Mouse (Mus musculus): ENCODE data around the gene Gm13119. TPM values are rescaled to one million over a fixed set of nuclear protein-coding genes. Genes with fewer than 3 reads are reported as not detected.

Gene Gm13119
- polyA plus RNA-seq, 1 experiment from 2014 or later = not detected

Other genes starting within 250 kb of the Gm13119 start
- not detected in 2 replicates for gene Oog3, start 195.3 kb upstream of the Gm13119 start, polyA plus RNA-seq (2016; fragmentation: Nextera tagmentation; extraction: Ambion mirVana)
- gene Oog2, start 167.2 kb upstream of the Gm13119 start, polyA plus RNA-seq (2016; fragmentation: Nextera tagmentation; extraction: Ambion mirVana) = not detected in 2 replicates
- not detected in 2 replicates for gene C87977, start 144.6 kb upstream of the Gm13119 start, polyA plus RNA-seq (2016; fragmentation: Nextera tagmentation; extraction: Ambion mirVana)
- not detected in 2 replicates for gene Pramel5, start 77.5 kb upstream of the Gm13119 start, polyA plus RNA-seq (2016; fragmentation: Nextera tagmentation; extraction: Ambion mirVana)
- not detected in 2 replicates for gene Gm13128, start 27.7 kb upstream of the Gm13119 start, polyA plus RNA-seq (2016; fragmentation: Nextera tagmentation; extraction: Ambion mirVana)
- not detected in 2 replicates for gene Pramef20, start 20.0 kb downstream of the Gm13119 start, polyA plus RNA-seq (2016; fragmentation: Nextera tagmentation; extraction: Ambion mirVana)
- not detected in 2 replicates for gene Pramef12, start 50.5 kb downstream of the Gm13119 start, polyA plus RNA-seq (2016; fragmentation: Nextera tagmentation; extraction: Ambion mirVana)
- gene 1700012P22Rik, start 80.8 kb downstream of the Gm13119 start, polyA plus RNA-seq (2016; fragmentation: Nextera tagmentation; extraction: Ambion mirVana) = not detected in 2 replicates
- gene Gm9944, start 95.4 kb downstream of the Gm13119 start, polyA plus RNA-seq (2016; fragmentation: Nextera tagmentation; extraction: Ambion mirVana) = not detected in 2 replicates
- gene Aadacl3, start 105.8 kb downstream of the Gm13119 start, polyA plus RNA-seq (2016; fragmentation: Nextera tagmentation; extraction: Ambion mirVana) = not detected in 2 replicates
- not detected in 2 replicates for gene 9430007A20Rik, start 161.9 kb downstream of the Gm13119 start, polyA plus RNA-seq (2016; fragmentation: Nextera tagmentation; extraction: Ambion mirVana)
- gene Gm13124, start 207.2 kb downstream of the Gm13119 start, polyA plus RNA-seq (2016; fragmentation: Nextera tagmentation; extraction: Ambion mirVana) = not detected in 2 replicates

All from forebrain, embryonic 12.5 days (tissue).